Mouse (Mus musculus) limb, embryonic 13.5 days (tissue): Measurements from ENCODE around the gene Tm2d3. TPM values are rescaled to one million over a fixed set of nuclear protein-coding genes. Genes with fewer than 3 reads are reported as not detected.

Experiments used
- ATAC-seq: fragments of 200-750 bp; cut with Nextera tagmentation; 2 replicates; pipeline ENCODE4 v1.8.0; 2017; ENCODE audit warnings: low read depth, moderate number of reproducible peaks, moderate TSS enrichment; ENCODE audit not compliant: low FRiP score
- H3K27ac ChIP-seq: fragments of 300-500 bp; sonication (generic); 2 replicates; pipeline ENCODE4 v1.5.1; 2015; ENCODE audit warnings: inconsistent platforms, mild to moderate bottlenecking, moderate library complexity
- H3K27me3 ChIP-seq: fragments of 300-500 bp; sonication (generic); 2 replicates; pipeline ENCODE4 v1.6.1; 2015; ENCODE audit warnings: mild to moderate bottlenecking, inconsistent platforms
- H3K36me3 ChIP-seq: fragments of 300-500 bp; sonication (generic); 2 replicates; pipeline ENCODE4 v1.6.1; 2015; ENCODE audit warnings: inconsistent platforms, mild to moderate bottlenecking, moderate library complexity
- H3K4me1 ChIP-seq: fragments of 300-500 bp; sonication (generic); 2 replicates; pipeline ENCODE4 v1.6.1; 2015; ENCODE audit warnings: inconsistent platforms
- H3K4me2 ChIP-seq: fragments of 300-500 bp; sonication (generic); replicated peaks from 2 replicates; pipeline ENCODE4 v1.6.1; 2015; ENCODE audit warnings: inconsistent platforms, mild to moderate bottlenecking, moderate library complexity
- H3K4me3 ChIP-seq: fragments of 300-500 bp; sonication (generic); 2 replicates; pipeline ENCODE4 v1.5.1; 2015; ENCODE audit warnings: moderate library complexity, mild to moderate bottlenecking, inconsistent platforms
- H3K9ac ChIP-seq: fragments of 300-500 bp; sonication (generic); 2 replicates; pipeline ENCODE4 v1.6.1; 2015; ENCODE audit warnings: mild to moderate bottlenecking, inconsistent platforms
- H3K9me3 ChIP-seq: fragments of 300-500 bp; sonication (generic); 2 replicates; pipeline ENCODE4 v1.6.1; 2016; ENCODE audit warnings: inconsistent platforms
- WGBS: fragments of 180-500 bp; shearing (Covaris S2); methylation state at CpG from one replicate; pipeline ENCODE4 v1.1.7; 2015; 5-methylcytosine and 5-hydroxymethylcytosine counted together
- polyA plus RNA-seq: library from polyadenylated mRNA; unstranded; fragments of >200 nt; fragmentation: Nextera tagmentation; extraction: Ambion mirVana; gene quantifications from 2 replicates; pipeline ENCODE4 v1.2.1, GENCODE M21; 2015

Gene Tm2d3
- polyA plus RNA-seq, 1 experiment from 2014 or later: 83.0 TPM

- Histone ChIP-seq H3K27me3 (no peaks in the 10 kb centered on the region), H3K9me3 (no peaks in the 10 kb centered on the region), H3K4me3 (no peak overlapping the region), H3K27ac (no peak overlapping the region), H3K9ac (no peak overlapping the region), H3K4me2 (no peak overlapping the region), H3K4me1 (no peaks in the 10 kb centered on the region), H3K36me3 (no peaks in the 10 kb centered on the region)
- WGBS: 65% methylated on average over 5 of the region's 5 CpGs
- ATAC-seq: no peak
Observed at GRCm38 (mm10) chr7:65713782-65714181, 22.8 kb downstream of the Tm2d3 start.

- H3K4me1 ChIP-seq: no peaks in the 10 kb centered on the region
- no peak for ATAC-seq
- no peaks in the 10 kb centered on the region for H3K27me3 ChIP-seq
- H3K36me3 ChIP-seq: no peaks in the 10 kb centered on the region
- H3K4me2 ChIP-seq: no peak overlapping the region
- H3K9ac ChIP-seq: no peak overlapping the region
- 87% methylated on average over 4 of the region's 4 CpGs for WGBS
- no peaks in the 10 kb centered on the region for H3K9me3 ChIP-seq
- no peak overlapping the region for H3K4me3 ChIP-seq
- no peak overlapping the region for H3K27ac ChIP-seq
Observed at GRCm38 (mm10) chr7:65714304-65714703, 23.3 kb downstream of the Tm2d3 start.

- H3K9me3 ChIP-seq: no peaks in the 10 kb centered on the region
- H3K4me1 ChIP-seq: peaks cover 4% of the 10 kb centered on the region
- WGBS: 49% methylated on average over 2 of the region's 2 CpGs
- no peak overlapping the region for H3K4me2 ChIP-seq
- H3K27ac ChIP-seq: no peak overlapping the region
- no peak overlapping the region for H3K4me3 ChIP-seq
- ATAC-seq: no peak
- H3K9ac ChIP-seq: no peak overlapping the region
- no peaks in the 10 kb centered on the region for H3K27me3 ChIP-seq
- H3K36me3 ChIP-seq: no peaks in the 10 kb centered on the region
Observed at GRCm38 (mm10) chr7:65734024-65734423, 43.1 kb downstream of the Tm2d3 start.

- H3K4me3 ChIP-seq: no peak overlapping the region
- no peak overlapping the region for H3K9ac ChIP-seq
- H3K4me2 ChIP-seq: no peak overlapping the region
- peaks cover 4% of the 10 kb centered on the region for H3K4me1 ChIP-seq
- H3K27ac ChIP-seq: no peak overlapping the region
- WGBS: 91% methylated on average over 3 of the region's 3 CpGs
- H3K36me3 ChIP-seq: no peaks in the 10 kb centered on the region
- H3K27me3 ChIP-seq: no peaks in the 10 kb centered on the region
- no peak for ATAC-seq
- H3K9me3 ChIP-seq: no peaks in the 10 kb centered on the region
Observed at GRCm38 (mm10) chr7:65735261-65735660, 44.3 kb downstream of the Tm2d3 start.

- Histone ChIP-seq H3K4me1 (peaks cover 4% of the 10 kb centered on the region), H3K36me3 (no peaks in the 10 kb centered on the region), H3K4me2 (no peak overlapping the region), H3K4me3 (no peak overlapping the region), H3K27me3 (no peaks in the 10 kb centered on the region), H3K27ac (no peak overlapping the region), H3K9ac (no peak overlapping the region), H3K9me3 (no peaks in the 10 kb centered on the region)
- 68% methylated on average over 12 of the region's 12 CpGs for WGBS
- no peak for ATAC-seq
Observed at GRCm38 (mm10) chr7:65737286-65738040, 46.5 kb downstream of the Tm2d3 start.

- WGBS: 89% methylated on average over 8 of the region's 8 CpGs
Observed at GRCm38 (mm10) chr7:65742857-65743256, 51.9 kb downstream of the Tm2d3 start.

GRCm38 (mm10) chr7:65747990-65748955 lies 57.3 kb downstream of the Tm2d3 start:
- Histone ChIP-seq H3K4me3 (no peak overlapping the region), H3K36me3 (no peaks in the 10 kb centered on the region), H3K9me3 (0 out of 2 replicates have a peak, but pooled peaks cover 7% of the 10 kb centered on the region), H3K27me3 (no peaks in the 10 kb centered on the region), H3K4me2 (no peak overlapping the region), H3K27ac (no peak overlapping the region), H3K9ac (no peak overlapping the region), H3K4me1 (0 out of 2 replicates have a peak, but pooled peaks cover 6% of the 10 kb centered on the region)
- WGBS: 81% methylated on average over 11 of the region's 11 CpGs
- no peak for ATAC-seq

More at GRCm38 (mm10) chr7:65742857-65743256, 51.9 kb downstream of the Tm2d3 start:
- ATAC-seq: no peak
- H3K4me3 ChIP-seq: no peak overlapping the region
- H3K4me2 ChIP-seq: no peak overlapping the region
- H3K27ac ChIP-seq: no peak overlapping the region
- no peaks in the 10 kb centered on the region for H3K4me1 ChIP-seq
- H3K36me3 ChIP-seq: no peaks in the 10 kb centered on the region
- H3K27me3 ChIP-seq: no peaks in the 10 kb centered on the region
- H3K9me3 ChIP-seq: 0 out of 2 replicates have a peak, but pooled peaks cover 7% of the 10 kb centered on the region
- no peak overlapping the region for H3K9ac ChIP-seq

Other genes with a start within 250 kb of the Tm2d3 start
- gene Tjp1, start 163.4 kb upstream of the Tm2d3 start, polyA plus RNA-seq: 16.9 and 22.0 TPM in 2 replicates
- 8.9 and 9.6 TPM in 2 replicates for gene Tarsl2, start 46.3 kb upstream of the Tm2d3 start, polyA plus RNA-seq
- 7.4 and 8.0 TPM in 2 replicates for gene Pcsk6, start 170.6 kb downstream of the Tm2d3 start, polyA plus RNA-seq